Mouse (Mus musculus) bone marrow, adult 2 months (tissue): ENCODE measurements around the gene Skida1. TPM values are rescaled to one million over a fixed set of nuclear protein-coding genes. Genes with fewer than 3 reads are reported as not detected.

Experiments used
- H3K27ac ChIP-seq: fragments of 200-500 bp; 2 replicates; pipeline ENCODE4 v1.5.1; 2012; ENCODE audit warnings: low read depth, mild to moderate bottlenecking, control low read depth, inconsistent platforms, low read length; ENCODE audit not compliant: control insufficient read depth, poor library complexity, insufficient read depth
- H3K4me1 ChIP-seq: fragments of 200-500 bp; 2 replicates; pipeline ENCODE4 v1.6.1; 2011; ENCODE audit warnings: low read length; ENCODE audit not compliant: control insufficient read depth, insufficient read depth
- H3K4me3 ChIP-seq: fragments of 200-500 bp; replicated peaks from 2 replicates; pipeline ENCODE3; 2011; ENCODE audit warnings: mild to moderate bottlenecking, low read depth, low read length, control low read depth; ENCODE audit not compliant: control insufficient read depth
- CTCF ChIP-seq: fragments of 200-500 bp; IDR thresholded peaks from 2 replicates; pipeline ENCODE4 v1.5.1; 2011; ENCODE audit warnings: low read length, control low read depth; ENCODE audit not compliant: control insufficient read depth, insufficient read depth
- POLR2A ChIP-seq: fragments of 200-500 bp; IDR thresholded peaks from 2 replicates; pipeline ENCODE4 v1.6.1; 2011; ENCODE audit warnings: low read depth, mild to moderate bottlenecking, control low read depth, low read length, borderline replicate concordance; ENCODE audit not compliant: control insufficient read depth
- WGBS: fragments of 180-500 bp; shearing (Covaris S2); methylation state at CpG from one replicate; pipeline ENCODE4 v1.1.7; 2018; 5-methylcytosine and 5-hydroxymethylcytosine counted together
- polyA plus RNA-seq: library from polyadenylated mRNA; stranded (reverse); fragments of >200 nt; gene quantifications from 2 replicates; pipeline ENCODE4 v1.2.4, GENCODE M21; 2011; ENCODE audit warnings: low replicate concordance; ENCODE audit not compliant: missing spikeins, insufficient read depth, insufficient read length

Gene Skida1
- polyA plus RNA-seq, 1 experiment = 1.4 TPM

- Histone ChIP-seq H3K4me1 (peaks cover 2% of the 10 kb centered on the region; the same call in 1 of the 2 replicates), H3K4me3 (no peak overlapping the region), H3K27ac (no peak overlapping the region)
- WGBS = 60% methylated on average over 5 of the region's 5 CpGs
- TF ChIP-seq POLR2A = no peak
- no peak for TF ChIP-seq CTCF
These were observed 23.7 kb downstream of the Skida1 start for GRCm38 (mm10) chr2:18025116-18025515.

DNA sequence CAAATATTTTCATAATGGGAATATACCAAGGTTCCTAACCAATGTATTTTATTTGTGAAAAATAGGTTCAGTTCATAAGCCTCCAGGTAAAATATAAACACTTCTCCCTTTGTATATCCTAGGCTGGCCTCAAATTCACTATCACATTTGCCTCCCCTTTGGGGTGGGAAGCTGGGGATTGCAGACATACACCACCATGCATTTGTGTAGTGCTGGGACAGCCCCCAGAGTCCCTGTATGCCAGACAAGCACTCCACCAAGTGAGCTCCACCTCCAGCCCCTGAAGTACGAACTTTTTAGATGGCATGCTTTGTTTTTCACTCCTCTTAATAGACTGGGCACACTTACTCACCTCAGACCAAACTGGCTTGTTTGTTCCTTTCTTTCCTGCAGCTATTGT is 26.0 kb downstream of the Skida1 start:
- Histone ChIP-seq H3K4me3 (no peak overlapping the region), H3K27ac (no peak overlapping the region), H3K4me1 (peaks cover 2% of the 10 kb centered on the region; the same call in 1 of the 2 replicates)
- 63% methylated on average over 1 of the region's 1 CpGs for WGBS
- TF ChIP-seq POLR2A = no peak
- no peak for TF ChIP-seq CTCF

- no peak for TF ChIP-seq CTCF
- Histone ChIP-seq H3K27ac (no peak overlapping the region), H3K4me1 (no peaks in the 10 kb centered on the region), H3K4me3 (no peak overlapping the region)
- WGBS = 60% methylated on average over 1 of the region's 1 CpGs
These were observed 29.7 kb downstream of the Skida1 start for GRCm38 (mm10) chr2:18019122-18019521.

DNA sequence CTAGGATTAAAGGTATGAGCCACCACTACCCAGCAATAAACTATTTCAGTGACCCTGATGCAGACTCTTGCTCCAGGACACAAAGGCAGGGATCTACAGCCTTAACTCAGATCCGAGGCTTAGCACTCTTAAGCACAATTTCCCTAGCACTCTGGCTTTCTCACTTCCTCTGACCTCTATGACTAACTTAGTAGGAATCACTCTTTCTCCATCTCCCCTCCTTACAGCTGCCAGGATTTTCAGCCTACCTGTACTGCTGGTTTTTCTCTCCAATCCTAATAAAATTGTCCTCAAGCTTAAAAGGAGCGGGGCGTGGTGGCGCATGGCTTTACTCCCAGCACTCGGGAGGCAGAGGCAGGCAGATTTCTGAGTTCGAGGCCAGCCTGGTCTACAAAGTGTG is 31.5 kb downstream of the Skida1 start:
- H3K4me1 ChIP-seq = no peaks in the 10 kb centered on the region
- WGBS = 82% methylated on average over 6 of the region's 6 CpGs

DNA sequence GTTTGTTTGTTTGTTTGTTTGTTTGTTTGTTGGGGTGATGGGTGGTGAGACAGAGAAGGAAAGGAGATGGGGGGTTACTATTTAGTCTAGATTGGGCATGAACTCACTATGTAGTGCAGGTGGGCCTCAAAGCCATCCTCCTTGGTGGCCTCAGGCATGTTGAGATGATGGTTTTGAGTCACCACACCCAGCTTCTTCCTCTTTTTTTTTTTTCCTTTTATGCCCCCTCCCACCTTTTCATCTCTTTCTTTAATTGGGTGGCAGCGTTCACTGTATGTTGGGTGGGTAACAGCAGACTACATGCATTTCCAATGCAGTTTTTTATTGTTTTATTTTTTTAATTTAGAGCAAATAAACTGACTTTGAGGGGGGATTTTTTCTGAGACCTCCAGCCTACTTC is 32.2 kb downstream of the Skida1 start:
- WGBS = 84% methylated on average over 1 of the region's 1 CpGs

More for the DNA sequence above, 31.5 kb downstream of the Skida1 start:
- Histone ChIP-seq H3K27ac (no peak overlapping the region), H3K4me3 (no peak overlapping the region)
- TF ChIP-seq CTCF = no peak
- no peak for TF ChIP-seq POLR2A

GRCm38 (mm10) chr2:18015581-18015980 is 33.3 kb downstream of the Skida1 start:
- WGBS = 56% methylated on average over 3 of the region's 3 CpGs
- H3K4me1 ChIP-seq = no peaks in the 10 kb centered on the region
- TF ChIP-seq CTCF (no peak), POLR2A (no peak)
- H3K4me3 ChIP-seq = no peak overlapping the region
- H3K27ac ChIP-seq = no peak overlapping the region

More for the DNA sequence above, 32.2 kb downstream of the Skida1 start:
- Histone ChIP-seq H3K27ac (no peak overlapping the region), H3K4me3 (no peak overlapping the region), H3K4me1 (no peaks in the 10 kb centered on the region)
- TF ChIP-seq CTCF (no peak), POLR2A (no peak)

DNA sequence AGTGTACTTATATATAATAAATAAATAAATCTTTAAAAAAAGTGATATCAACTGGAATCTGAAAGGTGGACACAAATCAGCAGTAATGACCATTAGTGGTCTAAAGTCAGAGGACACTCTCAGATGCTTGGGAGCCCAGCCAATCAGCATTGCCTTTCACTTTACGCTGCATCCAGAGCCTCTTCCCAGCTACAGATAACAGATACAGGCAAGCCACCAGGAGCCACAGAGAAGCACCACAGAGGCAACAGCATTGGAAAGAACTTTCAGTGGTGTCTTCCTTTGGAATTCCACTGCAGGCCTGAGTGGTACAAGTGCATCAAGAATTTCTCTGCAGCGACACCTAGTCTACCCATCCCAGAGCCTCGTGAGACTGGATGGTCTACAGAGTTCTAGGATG is 36.0 kb downstream of the Skida1 start:
- Histone ChIP-seq H3K27ac (no peak overlapping the region), H3K4me1 (no peaks in the 10 kb centered on the region), H3K4me3 (no peak overlapping the region)
- TF ChIP-seq POLR2A = no peak
- TF ChIP-seq CTCF = no peak
- WGBS = 80% methylated on average over 3 of the region's 3 CpGs

GRCm38 (mm10) chr2:18011226-18011625 is 37.6 kb downstream of the Skida1 start:
- WGBS = 84% methylated on average over 6 of the region's 6 CpGs
- H3K4me1 ChIP-seq = no peaks in the 10 kb centered on the region
- H3K27ac ChIP-seq = no peak overlapping the region
- TF ChIP-seq CTCF = no peak
- TF ChIP-seq POLR2A = no peak
- no peak overlapping the region for H3K4me3 ChIP-seq

- TF ChIP-seq CTCF (no peak), POLR2A (no peak)
- no peak overlapping the region for H3K4me3 ChIP-seq
- H3K27ac ChIP-seq = no peak overlapping the region
- 74% methylated on average over 8 of the region's 8 CpGs for WGBS
- no peaks in the 10 kb centered on the region for H3K4me1 ChIP-seq
These were observed 43.7 kb downstream of the Skida1 start for GRCm38 (mm10) chr2:18005137-18005536.

GRCm38 (mm10) chr2:18004286-18004685 is 44.6 kb downstream of the Skida1 start:
- WGBS = 78% methylated on average over 4 of the region's 4 CpGs
- Histone ChIP-seq H3K27ac (no peak overlapping the region), H3K4me3 (no peak overlapping the region), H3K4me1 (no peaks in the 10 kb centered on the region)
- no peak for TF ChIP-seq POLR2A
- no peak for TF ChIP-seq CTCF
